Mouse (Mus musculus): Measurements from ENCODE around the gene Foxp1.

- no peak for TF ChIP-seq CTCF (IDR thresholded peaks at IDR 0.05; ENCODE audit: low read depth)
- no peak for TF ChIP-seq EP300 (IDR thresholded peaks at IDR 0.05; ENCODE audit: low read depth)
These were observed 24.4 kb downstream of the Foxp1 start for GRCm38 (mm10) chr6:99498082-99498481.
